Mouse (Mus musculus): ENCODE measurements around the gene Vps18. TPM values are rescaled to one million over a fixed set of nuclear protein-coding genes. Genes with fewer than 3 reads are reported as not detected.

The Vps18 gene
- polyA plus RNA-seq, 2 experiments: 3.2 to 3.4 TPM

GRCm38 (mm10) chr2:119270643-119271331 lies 17.8 kb upstream of the Vps18 start, which contains the start of gene Rhov:
Gene Rhov (minus strand): TSS chr2:119271272.
- peaks cover 8% of the 10 kb centered on the region for H3K27me3 ChIP-seq (ENCODE audit: control insufficient read depth, insufficient read depth, low read length)
- H3K9ac ChIP-seq (replicated peaks): no peak within 1 kb of the TSS
- DNase-seq (ENCODE audit: low read depth in 3 of 3, low spot score in 3 of 3) (peak; percentile 45 to 56 (median 47)), ATAC-seq (ENCODE audit: insufficient read depth) (peak; percentile 56)
- H3K27ac ChIP-seq: no peak within 1 kb of the TSS
- peak within 1 kb of the TSS; percentile 22 to 31 for H3K4me3 ChIP-seq (ENCODE audit: insufficient read depth in 1 of 2, low read depth in 2 of 2, low read length in 2 of 2)
- H3K4me1 ChIP-seq (replicated peaks; ENCODE audit: control insufficient read depth in 2 of 2, insufficient read depth in 2 of 2, low read length in 1 of 2): no peaks in the 10 kb centered on the region
- 1% methylated on average over 49 of the region's 49 CpGs for WGBS (ENCODE audit: insufficient replicate concordance)
- no peaks in the 10 kb centered on the region for H3K9me3 ChIP-seq (ENCODE audit: control insufficient read depth, low read length)
- TF ChIP-seq EP300 (IDR thresholded peaks at IDR 0.05; ENCODE audit: low read depth): no peak
- peak; percentile 38; the same call in 1 of the 2 replicates for TF ChIP-seq CTCF (IDR thresholded peaks at IDR 0.05; ENCODE audit: low read depth)
- H3K4me2 ChIP-seq (ENCODE audit: low read depth): peak within 1 kb of the TSS; percentile 53
- no peaks in the 10 kb centered on the region for H3K36me3 ChIP-seq (replicated peaks; ENCODE audit: control insufficient read depth, insufficient read depth, low read depth)

DNA sequence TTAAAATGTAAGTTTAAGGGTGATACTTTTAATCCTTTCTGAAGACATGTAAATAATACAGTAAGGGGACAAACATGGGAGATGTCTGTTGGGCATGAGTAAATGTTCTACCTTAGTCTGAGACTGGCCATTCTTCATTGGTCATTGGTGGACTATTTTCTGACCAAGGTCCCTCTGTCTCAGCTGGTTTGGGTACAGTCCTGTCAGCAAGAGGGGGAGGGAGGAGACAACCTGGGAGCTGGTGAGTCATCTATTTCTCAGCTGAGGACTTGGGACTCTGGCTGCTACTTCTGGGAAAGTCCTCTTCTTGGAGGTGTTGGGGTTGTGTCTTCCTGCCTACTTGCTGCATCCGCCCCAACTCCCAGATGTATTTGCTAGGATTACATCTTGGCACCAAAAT lies 14.4 kb upstream of the Vps18 start:
- no peak overlapping the region for H3K9ac ChIP-seq (replicated peaks)
- H3K9me3 ChIP-seq (ENCODE audit: control insufficient read depth, low read length): no peaks in the 10 kb centered on the region
- no peak for ATAC-seq (ENCODE audit: insufficient read depth)
- no peaks in the 10 kb centered on the region for H3K36me3 ChIP-seq (replicated peaks; ENCODE audit: control insufficient read depth, insufficient read depth, low read depth)
- H3K27ac ChIP-seq: no peak overlapping the region
- no peak overlapping the region for H3K4me3 ChIP-seq (ENCODE audit: insufficient read depth in 1 of 2, low read depth in 2 of 2, low read length in 2 of 2)
- no peak for DNase-seq (ENCODE audit: low read depth in 3 of 3, low spot score in 3 of 3)
- TF ChIP-seq EP300 (IDR thresholded peaks at IDR 0.05; ENCODE audit: low read depth) (no peak), CTCF (IDR thresholded peaks at IDR 0.05; ENCODE audit: low read depth) (no peak)
- no peaks in the 10 kb centered on the region for H3K4me1 ChIP-seq (replicated peaks; ENCODE audit: control insufficient read depth in 2 of 2, insufficient read depth in 2 of 2, low read length in 1 of 2)
- 65% methylated on average over 1 of the region's 1 CpGs for WGBS (ENCODE audit: insufficient replicate concordance)
- H3K27me3 ChIP-seq (ENCODE audit: control insufficient read depth, insufficient read depth, low read length): peaks cover 8% of the 10 kb centered on the region
- no peak overlapping the region for H3K4me2 ChIP-seq (ENCODE audit: low read depth)

GRCm38 (mm10) chr2:119276926-119277325 lies 11.6 kb upstream of the Vps18 start:
- Histone ChIP-seq H3K4me1 (replicated peaks; ENCODE audit: control insufficient read depth in 2 of 2, insufficient read depth in 2 of 2, low read length in 1 of 2) (0 out of 4 replicates have a peak, but pooled peaks cover 0 to 2% of the 10 kb centered on the region in 2 experiments), H3K9ac (replicated peaks) (no peak overlapping the region), H3K27me3 (ENCODE audit: control insufficient read depth, insufficient read depth, low read length) (no peaks in the 10 kb centered on the region), H3K9me3 (ENCODE audit: control insufficient read depth, low read length) (no peaks in the 10 kb centered on the region), H3K4me2 (ENCODE audit: low read depth) (no peak overlapping the region), H3K4me3 (ENCODE audit: insufficient read depth in 1 of 2, low read depth in 2 of 2, low read length in 2 of 2) (no peak overlapping the region), H3K36me3 (replicated peaks; ENCODE audit: control insufficient read depth, insufficient read depth, low read depth) (no peaks in the 10 kb centered on the region), H3K27ac (no peak overlapping the region)
- WGBS (ENCODE audit: insufficient replicate concordance): 55% methylated on average over 7 of the region's 7 CpGs
- ATAC-seq (ENCODE audit: insufficient read depth) (no peak), DNase-seq (ENCODE audit: low read depth in 3 of 3, low spot score in 3 of 3) (no peak)
- TF ChIP-seq EP300 (IDR thresholded peaks at IDR 0.05; ENCODE audit: low read depth): no peak
- TF ChIP-seq CTCF (IDR thresholded peaks at IDR 0.05; ENCODE audit: low read depth): no peak

DNA sequence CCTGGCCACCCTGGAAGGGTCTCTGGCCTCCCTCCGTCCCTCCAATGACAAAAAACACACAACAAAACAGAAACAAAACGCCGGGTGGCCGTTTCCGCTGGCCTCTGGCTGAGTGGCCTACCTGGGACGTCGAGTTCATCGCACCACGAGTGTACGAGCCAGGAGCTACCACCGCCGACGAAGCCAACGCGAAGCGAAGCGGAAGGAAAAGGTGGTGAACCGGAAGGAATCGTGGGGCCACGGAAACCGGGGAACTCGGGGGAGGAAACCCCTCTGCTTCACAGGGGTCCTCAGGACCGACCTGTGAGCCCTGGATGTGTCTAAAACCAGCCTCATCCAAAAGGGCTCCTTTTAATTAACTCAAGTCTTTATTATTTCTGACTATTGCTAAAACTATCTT lies 10.7 kb upstream of the Vps18 start:
- no peak overlapping the region for H3K27ac ChIP-seq
- ATAC-seq (ENCODE audit: insufficient read depth): no peak
- H3K4me3 ChIP-seq (ENCODE audit: insufficient read depth in 1 of 2, low read depth in 2 of 2, low read length in 2 of 2): no peak overlapping the region
- no peaks in the 10 kb centered on the region for H3K27me3 ChIP-seq (ENCODE audit: control insufficient read depth, insufficient read depth, low read length)
- no peak overlapping the region for H3K4me2 ChIP-seq (ENCODE audit: low read depth)
- 81% methylated on average over 23 of the region's 23 CpGs for WGBS (ENCODE audit: insufficient replicate concordance)
- DNase-seq (ENCODE audit: low read depth in 3 of 3, low spot score in 3 of 3): no peak
- H3K9ac ChIP-seq (replicated peaks): no peak overlapping the region
- no peaks in the 10 kb centered on the region for H3K9me3 ChIP-seq (ENCODE audit: control insufficient read depth, low read length)
- no peaks in the 10 kb centered on the region for H3K36me3 ChIP-seq (replicated peaks; ENCODE audit: control insufficient read depth, insufficient read depth, low read depth)
- H3K4me1 ChIP-seq (replicated peaks; ENCODE audit: control insufficient read depth in 2 of 2, insufficient read depth in 2 of 2, low read length in 1 of 2): 0 out of 4 replicates have a peak, but pooled peaks cover 0 to 3% of the 10 kb centered on the region in 2 experiments
- TF ChIP-seq CTCF (IDR thresholded peaks at IDR 0.05; ENCODE audit: low read depth) (no peak), EP300 (IDR thresholded peaks at IDR 0.05; ENCODE audit: low read depth) (no peak)

DNA sequence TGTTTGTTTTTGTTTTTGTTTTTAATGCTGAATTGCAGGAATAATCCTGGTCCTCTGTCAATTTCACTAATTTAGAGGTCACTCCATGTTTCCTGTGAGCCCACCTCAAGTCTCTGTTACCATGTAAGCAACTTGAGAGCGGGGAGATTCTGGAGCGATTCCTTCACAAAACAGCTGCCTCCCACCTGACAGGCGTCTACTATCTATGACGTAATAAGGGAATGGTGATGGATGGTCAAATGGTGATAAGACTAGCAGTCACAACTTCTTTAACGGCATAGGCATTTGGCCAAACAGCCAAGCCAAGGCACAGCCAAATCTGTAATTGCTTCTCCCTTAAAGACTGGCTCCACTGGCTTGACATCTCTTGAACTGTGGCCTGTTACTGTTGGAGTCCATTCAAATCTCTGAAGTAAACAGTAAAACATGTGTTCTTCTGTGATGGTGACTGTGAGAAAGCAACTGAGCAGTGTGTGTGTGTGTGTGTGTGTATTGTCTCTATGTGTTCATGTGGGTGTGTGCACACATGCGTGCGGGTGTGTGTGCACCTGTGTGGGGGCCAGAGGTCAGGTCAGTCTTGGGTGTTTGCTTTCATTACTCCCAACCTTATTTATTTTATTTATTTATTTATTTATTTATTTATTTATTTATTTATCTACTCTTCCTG lies 6.5 kb upstream of the Vps18 start:
- H3K4me2 ChIP-seq (ENCODE audit: low read depth): no peak overlapping the region
- ATAC-seq (ENCODE audit: insufficient read depth) (no peak), DNase-seq (ENCODE audit: low read depth in 3 of 3, low spot score in 3 of 3) (no peak)
- H3K27me3 ChIP-seq (ENCODE audit: control insufficient read depth, insufficient read depth, low read length): no peaks in the 10 kb centered on the region
- H3K4me3 ChIP-seq (ENCODE audit: insufficient read depth in 1 of 2, low read depth in 2 of 2, low read length in 2 of 2): no peak overlapping the region
- H3K9ac ChIP-seq (replicated peaks): no peak overlapping the region
- H3K36me3 ChIP-seq (replicated peaks; ENCODE audit: control insufficient read depth, insufficient read depth, low read depth): no peaks in the 10 kb centered on the region
- no peak overlapping the region for H3K27ac ChIP-seq
- TF ChIP-seq CTCF (IDR thresholded peaks at IDR 0.05; ENCODE audit: low read depth): no peak
- no peak for TF ChIP-seq EP300 (IDR thresholded peaks at IDR 0.05; ENCODE audit: low read depth)
- H3K4me1 ChIP-seq (replicated peaks; ENCODE audit: control insufficient read depth in 2 of 2, insufficient read depth in 2 of 2, low read length in 1 of 2): 0 out of 4 replicates have a peak, but pooled peaks cover 0 to 3% of the 10 kb centered on the region in 2 experiments
- 56% methylated on average over 7 of the region's 7 CpGs for WGBS (ENCODE audit: insufficient replicate concordance)
- H3K9me3 ChIP-seq (ENCODE audit: control insufficient read depth, low read length): no peaks in the 10 kb centered on the region

Data from liver, embryonic 14.5 days (tissue).